Mouse (Mus musculus) heart, embryonic 16.5 days (tissue): Measurements from ENCODE around the gene Ovol1. TPM values are rescaled to one million over a fixed set of nuclear protein-coding genes. Genes with fewer than 3 reads are reported as not detected.

Source experiments
- ATAC-seq: fragments of 200-750 bp; cut with Nextera tagmentation; replicated peaks from 2 replicates; pipeline ENCODE4 v1.8.0; 2017; ENCODE audit warnings: moderate number of reproducible peaks; ENCODE audit not compliant: insufficient read depth, low FRiP score; ENCODE audit errors: extremely low read depth
- H3K27ac ChIP-seq: fragments of 300-500 bp; sonication (generic); 2 replicates; pipeline ENCODE4 v1.5.1; 2014; ENCODE audit warnings: mild to moderate bottlenecking, low read length, control low read depth, moderate library complexity
- H3K27me3 ChIP-seq: fragments of 300-500 bp; sonication (generic); 2 replicates; pipeline ENCODE4 v1.6.1; 2014; ENCODE audit warnings: low read length, mixed read lengths; ENCODE audit not compliant: control insufficient read depth, insufficient read depth
- H3K36me3 ChIP-seq: fragments of 300-500 bp; sonication (generic); 2 replicates; pipeline ENCODE4 v1.6.1; 2014; ENCODE audit not compliant: control insufficient read depth, insufficient read depth
- H3K4me1 ChIP-seq: fragments of 300-500 bp; sonication (generic); 2 replicates; pipeline ENCODE4 v1.6.1; 2014; ENCODE audit warnings: low read length, mixed read lengths; ENCODE audit not compliant: control insufficient read depth, insufficient read depth
- H3K4me2 ChIP-seq: fragments of 300-500 bp; sonication (generic); 2 replicates; pipeline ENCODE4 v1.6.1; 2014; ENCODE audit warnings: low read depth, mild to moderate bottlenecking, control low read depth, low read length
- H3K4me3 ChIP-seq: fragments of 300-500 bp; sonication (generic); 2 replicates; pipeline ENCODE4 v1.5.1; 2014; ENCODE audit warnings: mild to moderate bottlenecking, control low read depth, low read length
- H3K9ac ChIP-seq: fragments of 300-500 bp; sonication (generic); 2 replicates; pipeline ENCODE4 v1.6.1; 2014; ENCODE audit warnings: low read length, control low read depth
- H3K9me3 ChIP-seq: fragments of 300-500 bp; sonication (generic); replicated peaks from 2 replicates; pipeline ENCODE4 v1.6.1; 2016; ENCODE audit warnings: low read length; ENCODE audit not compliant: control insufficient read depth
- WGBS: fragments of 180-500 bp; shearing (Covaris S2); extraction: QIAGEN DNeasy Blood & Tissue Kit; methylation state at CpG from one replicate; pipeline ENCODE4 v1.1.7; 2014; 5-methylcytosine and 5-hydroxymethylcytosine counted together
- polyA plus RNA-seq: library from polyadenylated mRNA; unstranded; fragments of >200 nt; fragmentation: Nextera tagmentation; extraction: Ambion mirVana; gene quantifications from 2 replicates; pipeline ENCODE4 v1.2.1, GENCODE M21; 2015

Gene Ovol1
- polyA plus RNA-seq = 0.54 and 0.61 TPM in 2 replicates

DNA sequence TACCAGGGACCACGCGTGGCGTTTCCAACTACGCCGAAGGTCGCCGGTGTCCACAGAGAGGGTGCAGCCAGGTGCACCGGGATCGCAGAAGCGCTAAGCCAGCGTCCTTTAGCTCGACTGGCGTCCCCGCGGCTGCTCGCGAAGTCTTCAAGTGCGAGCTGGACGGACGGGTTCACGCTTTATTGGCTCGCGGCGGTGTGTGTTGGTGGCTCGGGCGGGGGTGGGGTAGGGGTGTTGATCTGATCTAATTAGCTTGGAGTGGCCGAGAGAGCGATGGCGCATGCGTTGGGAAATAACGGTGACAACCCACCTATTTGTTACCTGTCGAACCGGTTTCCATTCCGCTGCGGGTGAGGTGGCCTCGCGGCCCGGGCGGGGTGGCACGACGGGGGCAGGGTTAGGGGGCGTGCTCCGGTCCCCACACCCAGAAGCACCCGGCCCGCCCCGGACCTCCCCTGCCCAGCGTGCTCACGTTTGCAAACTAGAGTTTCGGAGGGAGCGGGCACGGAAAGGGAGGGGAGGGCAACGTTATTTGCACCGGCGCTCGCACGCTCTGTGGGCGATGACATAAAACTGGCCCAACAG, at the start of gene Ovol1:
Gene Ovol1 (minus strand): TSS at position 190 of the 585 bp plus-strand sequence.
- no peak for ATAC-seq
- Histone ChIP-seq H3K36me3 (no peaks in the 10 kb centered on the region), H3K4me2 (peak within 1 kb of the TSS; percentile 57), H3K9ac (peak within 1 kb of the TSS; percentile 39; the same call in 1 of the 2 replicates), H3K27ac (no peak within 1 kb of the TSS), H3K9me3 (no peaks in the 10 kb centered on the region), H3K27me3 (peaks cover 76% of the 10 kb centered on the region), H3K4me1 (peaks cover 9% of the 10 kb centered on the region), H3K4me3 (peak within 1 kb of the TSS; percentile 38)
- 1% methylated on average over 57 of the region's 57 CpGs for WGBS

DNA sequence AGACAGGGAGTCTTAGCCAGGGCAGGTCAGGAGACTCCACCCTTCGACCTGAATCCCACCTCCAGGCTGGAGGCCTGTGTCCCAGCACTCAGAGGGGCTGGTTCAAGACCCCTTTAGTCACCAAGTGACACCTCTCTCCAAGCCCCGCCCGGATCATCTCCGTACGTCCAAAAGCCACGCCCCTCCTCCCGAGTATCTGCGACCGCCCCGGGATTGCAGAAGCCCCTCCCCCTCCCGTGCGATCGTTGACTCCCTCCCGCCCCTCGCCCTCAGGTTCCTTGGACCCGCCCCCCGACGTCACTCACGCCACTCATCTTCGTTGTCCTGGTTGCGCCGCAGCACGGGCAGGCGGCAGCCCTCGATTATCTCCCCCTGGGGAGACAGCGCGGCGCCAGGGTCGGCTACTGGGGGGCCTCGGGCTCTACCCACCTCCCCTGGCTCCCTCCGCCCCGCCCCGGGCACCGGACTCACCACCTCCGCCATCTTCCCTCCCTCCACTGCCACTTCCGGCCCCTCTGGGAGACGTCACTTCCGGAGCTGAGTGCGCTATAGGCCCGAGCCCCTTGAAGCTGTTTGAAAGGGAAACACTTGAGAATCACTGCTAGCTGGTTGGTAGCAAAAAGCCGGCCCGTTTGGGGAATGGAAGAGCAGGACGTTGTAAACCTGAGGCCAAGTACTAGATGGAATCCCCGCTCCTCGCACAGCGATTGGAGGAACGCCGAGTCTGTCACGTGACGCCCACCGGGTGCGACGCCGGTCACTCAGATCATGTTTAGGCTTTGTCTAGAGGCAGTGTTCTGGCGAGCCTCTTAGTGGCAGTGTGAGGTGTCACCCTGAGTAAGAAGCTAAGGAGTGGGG, 49.3 kb upstream of the Ovol1 start, which contains the start of gene Kat5:
Gene Kat5 (minus strand): TSS at position 691 of the 858 bp plus-strand sequence.
- peak within 1 kb of the TSS; percentile 87 for H3K9ac ChIP-seq
- no peaks in the 10 kb centered on the region for H3K9me3 ChIP-seq
- H3K4me2 ChIP-seq = peak within 1 kb of the TSS; percentile 85
- peak; percentile 90 for ATAC-seq
- no peaks in the 10 kb centered on the region for H3K27me3 ChIP-seq
- peak within 1 kb of the TSS; percentile 78 for H3K4me3 ChIP-seq
- peaks cover 15% of the 10 kb centered on the region for H3K4me1 ChIP-seq
- H3K27ac ChIP-seq = peak within 1 kb of the TSS; percentile 96
- under 1% methylated on average over 55 of the region's 55 CpGs for WGBS
- peaks cover 39% of the 10 kb centered on the region for H3K36me3 ChIP-seq

DNA sequence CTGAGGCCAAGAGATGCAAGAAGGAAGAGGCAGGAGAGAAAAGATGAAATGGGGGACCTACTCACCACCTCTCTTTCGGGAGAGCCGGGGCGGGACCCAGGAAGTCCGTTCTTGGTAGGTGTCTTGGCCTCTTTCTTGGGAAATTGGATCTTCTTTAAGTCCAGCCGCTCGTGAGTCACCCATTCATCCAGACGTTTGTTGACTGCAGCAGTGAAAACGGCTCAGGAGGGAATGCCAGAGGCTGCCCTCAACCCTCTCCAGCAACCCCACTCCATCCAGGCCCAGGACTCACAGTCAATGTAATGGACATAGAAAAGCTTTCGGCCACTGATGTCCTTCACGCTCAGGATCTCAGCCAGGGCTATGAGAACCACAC, 48.7 kb upstream of the Ovol1 start:
- Histone ChIP-seq H3K27ac (peak overlapping the region; percentile 96), H3K4me3 (peak overlapping the region; percentile 78), H3K4me1 (peaks cover 15% of the 10 kb centered on the region), H3K4me2 (peak overlapping the region; percentile 85), H3K36me3 (peaks cover 45% of the 10 kb centered on the region), H3K27me3 (no peaks in the 10 kb centered on the region), H3K9ac (peak overlapping the region; percentile 87), H3K9me3 (no peaks in the 10 kb centered on the region)
- no peak for ATAC-seq
- WGBS = 58% methylated on average over 10 of the region's 10 CpGs

DNA sequence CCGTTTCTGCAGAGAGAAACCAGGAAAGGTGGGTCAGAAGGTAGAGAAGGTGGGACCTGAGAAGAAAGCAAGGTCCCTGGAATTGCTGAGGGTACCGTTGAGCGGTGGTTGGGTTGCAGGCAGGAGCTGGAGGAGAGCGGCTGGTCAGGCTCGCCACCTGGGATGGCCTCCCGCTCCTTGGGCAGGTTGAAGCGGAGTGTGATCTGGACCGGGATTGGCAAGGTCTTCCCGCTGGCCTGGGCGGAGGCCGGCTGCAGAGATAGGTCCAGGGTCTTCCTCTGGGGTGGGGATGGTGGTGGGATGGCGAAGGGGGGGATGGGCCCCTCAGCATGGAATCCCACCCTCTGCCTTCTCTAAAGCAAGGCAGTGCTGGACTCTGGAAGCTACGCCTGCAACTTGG, 48.3 kb upstream of the Ovol1 start:
- Histone ChIP-seq H3K4me2 (peak overlapping the region; percentile 85), H3K27ac (no peak overlapping the region), H3K27me3 (no peaks in the 10 kb centered on the region), H3K4me1 (peaks cover 15% of the 10 kb centered on the region), H3K9ac (no peak overlapping the region; the same call in 1 of the 2 replicates), H3K4me3 (peak overlapping the region; percentile 78), H3K36me3 (peaks cover 48% of the 10 kb centered on the region), H3K9me3 (no peaks in the 10 kb centered on the region)
- whole genome bisulfite sequencing = 93% methylated on average over 13 of the region's 13 CpGs
- no peak for ATAC-seq

DNA sequence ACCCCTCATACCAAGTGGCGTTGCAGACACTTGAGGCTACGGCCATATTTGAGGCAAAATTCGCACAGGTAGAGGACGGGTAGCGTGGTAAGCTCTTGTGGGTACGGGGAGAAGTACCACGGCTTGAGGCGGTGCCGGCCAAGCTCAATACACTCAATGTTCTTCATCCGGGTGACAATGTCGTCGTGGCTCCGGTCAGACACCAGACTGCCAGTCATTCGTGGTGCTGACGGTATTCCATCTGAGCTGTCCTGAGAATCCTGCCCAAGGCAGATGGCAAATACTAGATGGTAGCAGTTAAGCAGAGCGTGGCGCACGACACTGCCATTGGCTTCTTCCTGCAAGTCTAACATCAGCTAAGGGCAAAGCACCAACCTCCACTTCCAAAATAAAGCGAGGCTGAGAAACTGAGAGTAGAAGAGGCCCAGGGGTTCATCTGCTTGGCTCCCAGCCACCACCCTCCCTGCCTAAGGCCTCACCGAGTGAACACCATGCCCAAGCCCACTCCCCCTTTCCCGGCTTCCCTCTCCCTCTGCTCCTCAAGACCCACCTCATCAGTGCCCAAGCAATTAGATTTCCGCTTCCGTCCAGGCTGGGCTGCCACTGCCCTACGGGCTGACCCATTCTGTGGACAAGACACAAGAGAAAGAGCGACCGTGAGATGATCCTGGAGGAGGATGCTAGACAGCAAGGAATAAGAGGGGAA, 47.4 kb upstream of the Ovol1 start:
- no peaks in the 10 kb centered on the region for H3K27me3 ChIP-seq
- peaks cover 55% of the 10 kb centered on the region for H3K36me3 ChIP-seq
- H3K4me3 ChIP-seq = no peak overlapping the region
- no peaks in the 10 kb centered on the region for H3K9me3 ChIP-seq
- no peak for ATAC-seq
- H3K9ac ChIP-seq = no peak overlapping the region
- H3K4me1 ChIP-seq = peaks cover 19% of the 10 kb centered on the region
- no peak overlapping the region for H3K4me2 ChIP-seq
- H3K27ac ChIP-seq = no peak overlapping the region
- WGBS = 93% methylated on average over 26 of the region's 26 CpGs

DNA sequence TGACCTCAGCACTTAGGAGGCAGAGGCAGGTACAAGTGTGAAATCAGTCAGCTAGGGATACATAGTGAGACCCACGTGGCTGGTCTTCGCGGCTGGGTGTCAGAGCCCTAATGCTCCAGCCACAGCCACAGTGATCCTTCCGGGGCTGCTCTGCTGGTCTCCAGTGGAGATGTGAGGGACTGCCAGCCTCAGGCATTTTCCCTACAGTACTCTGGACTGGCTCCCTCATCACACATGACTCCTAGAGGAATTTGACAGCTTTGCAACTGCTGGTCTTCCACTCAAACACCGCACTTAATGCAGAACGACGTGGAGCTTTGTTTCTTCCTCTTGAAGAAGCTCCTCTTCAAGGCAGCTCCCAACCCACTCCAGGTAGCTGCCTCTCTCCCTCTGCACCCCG, 45.8 kb upstream of the Ovol1 start:
- no peak for ATAC-seq
- Histone ChIP-seq H3K9ac (no peak overlapping the region), H3K4me3 (no peak overlapping the region), H3K4me2 (no peak overlapping the region), H3K4me1 (peaks cover 26% of the 10 kb centered on the region), H3K9me3 (no peaks in the 10 kb centered on the region), H3K36me3 (peaks cover 55% of the 10 kb centered on the region), H3K27me3 (no peaks in the 10 kb centered on the region), H3K27ac (no peak overlapping the region)
- 70% methylated on average over 8 of the region's 8 CpGs for WGBS

DNA sequence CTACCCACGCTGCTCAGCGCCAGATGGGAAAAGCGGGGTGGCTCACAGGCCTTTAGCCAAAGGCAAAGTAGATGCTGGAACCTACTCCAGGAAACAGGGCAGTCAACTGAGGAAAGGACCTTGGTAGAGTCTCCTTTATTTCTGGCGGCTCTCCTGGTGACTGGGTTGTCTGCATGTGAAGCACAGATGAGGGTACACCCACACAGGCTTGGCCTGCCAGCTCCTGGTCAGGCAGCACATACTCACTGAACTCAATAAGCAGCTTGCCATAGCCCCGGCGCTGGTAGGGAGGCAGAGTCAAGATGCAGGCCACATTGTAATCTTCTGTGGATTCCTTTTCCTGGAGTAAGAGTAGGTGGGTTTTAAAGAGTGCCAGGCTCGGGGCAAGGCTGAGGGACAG, 44.7 kb upstream of the Ovol1 start:
- Histone ChIP-seq H3K36me3 (peaks cover 55% of the 10 kb centered on the region), H3K4me1 (peaks cover 19% of the 10 kb centered on the region), H3K4me3 (no peak overlapping the region), H3K9ac (no peak overlapping the region), H3K9me3 (no peaks in the 10 kb centered on the region), H3K4me2 (no peak overlapping the region), H3K27me3 (no peaks in the 10 kb centered on the region), H3K27ac (no peak overlapping the region)
- WGBS = 92% methylated on average over 7 of the region's 7 CpGs
- ATAC-seq = no peak

DNA sequence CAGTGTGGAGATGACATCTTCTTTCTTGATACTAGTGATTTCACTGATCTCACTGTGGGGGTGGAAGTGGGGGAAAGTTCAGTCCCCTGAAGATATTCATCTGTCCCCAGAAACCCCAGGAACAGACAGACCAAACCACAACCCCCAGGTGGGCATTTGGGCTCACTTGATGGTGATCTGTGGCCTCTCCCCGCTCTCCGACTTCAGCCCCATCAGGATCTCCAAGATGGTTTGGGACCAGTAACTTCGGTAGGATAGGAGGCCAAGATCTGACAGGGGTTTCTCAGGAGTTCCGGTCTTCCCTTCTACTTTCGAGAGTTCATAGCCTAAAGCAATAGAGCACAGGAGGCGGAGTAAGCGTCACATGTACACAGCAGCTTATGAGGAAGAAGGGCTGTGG, 43.2 kb upstream of the Ovol1 start:
- Histone ChIP-seq H3K27me3 (no peaks in the 10 kb centered on the region), H3K9ac (no peak overlapping the region), H3K4me1 (peaks cover 12% of the 10 kb centered on the region), H3K27ac (no peak overlapping the region), H3K4me2 (no peak overlapping the region), H3K4me3 (no peak overlapping the region), H3K9me3 (no peaks in the 10 kb centered on the region), H3K36me3 (peaks cover 55% of the 10 kb centered on the region)
- 84% methylated on average over 7 of the region's 7 CpGs for WGBS
- no peak for ATAC-seq
